Mouse (Mus musculus) ES-E14 (cell line): ENCODE measurements around the gene Nell1.

ENCODE experiments used
- CHD2 ChIP-seq: IDR thresholded peaks from 2 replicates; pipeline ENCODE4 v1.6.1; 2014; ENCODE audit warnings: mild to moderate bottlenecking, low read depth, low read length, inconsistent platforms
- HCFC1 ChIP-seq: IDR thresholded peaks from 2 replicates; pipeline ENCODE4 v1.6.1; 2012; ENCODE audit warnings: low read length, inconsistent platforms, borderline replicate concordance; ENCODE audit not compliant: insufficient read depth

- no peak for TF ChIP-seq HCFC1
- TF ChIP-seq CHD2 = no peak
Measured at GRCm38 (mm10) chr7:50410421-50410820, 435.8 kb downstream of the Nell1 start.
